In the genomic region with DNA sequence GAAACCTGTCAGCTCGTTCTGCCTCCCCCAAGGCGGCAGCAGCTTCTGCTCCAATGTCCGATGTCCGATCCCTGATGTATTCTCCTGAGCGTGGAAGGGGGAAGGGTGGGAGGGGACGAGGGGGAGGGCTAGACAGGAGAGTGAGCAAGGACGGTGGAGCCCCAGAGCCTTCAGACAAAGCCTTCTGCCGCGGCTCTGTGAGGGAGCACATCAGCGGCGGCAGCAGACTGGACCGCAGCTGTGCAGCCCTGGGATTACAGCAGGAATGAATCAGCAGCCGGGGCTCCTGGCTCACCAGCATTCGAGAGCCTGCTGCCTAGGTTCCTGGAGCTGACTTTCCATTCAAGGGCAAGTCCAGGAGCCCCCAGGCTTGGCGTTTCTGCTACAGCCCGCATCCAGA, we compare ENCODE assay signal across 9 mouse cellular contexts. TPM values are rescaled to one million over a fixed set of nuclear protein-coding genes. Genes with fewer than 3 reads are reported as not detected.
DNase-seq lines count a peak whose midpoint lies in the region; ATAC-seq and TF ChIP-seq lines count a peak whose summit lies in the region.
"Had no signal": no experiment of that assay in that cellular context is flagged by ENCODE, and none has a peak within 500 bp of the region (broad histone marks: within the 10 kb centered on the region; RNA-seq: fewer than 3 reads in every experiment).

No protein-coding gene starts in this region.

- peaks cover 23% of the 10 kb centered on the region for H3K36me3 ChIP-seq in kidney, postnatal 0 days (ENCODE audit: insufficient read depth, low read length)
- peaks cover 39% of the 10 kb centered on the region for H3K36me3 ChIP-seq in kidney, embryonic 15.5 days
- no peaks in the 10 kb centered on the region for H3K36me3 ChIP-seq in hindbrain, embryonic 15.5 days
- H3K36me3 ChIP-seq in neural tube, embryonic 12.5 days, result 0 out of 2 replicates have a peak, but pooled peaks cover 11% of the 10 kb centered on the region

- TF ChIP-seq CTCF in kidney, postnatal 0 days (IDR thresholded peaks at IDR 0.05; ENCODE audit: low read depth), result no peak

- WGBS in kidney, postnatal 0 days, result 29% methylated on average over 16 of the region's 16 CpGs
- 30% methylated on average over 16 of the region's 16 CpGs for WGBS in kidney, embryonic 15.5 days
- 10% methylated on average over 16 of the region's 16 CpGs for WGBS in hindbrain, embryonic 15.5 days
- 16% methylated on average over 16 of the region's 16 CpGs for WGBS in neural tube, embryonic 12.5 days

- no peak for DNase-seq in kidney, postnatal 0 days (ENCODE audit: low spot score)
- DNase-seq in embryo, embryonic 9.5 days (ENCODE audit: extremely low spot score), result peak; percentile 39
- no peak for DNase-seq in T-cell, adult 2 months (ENCODE audit: low spot score)
- DNase-seq in cerebellum, adult 11-12 months, result no peak
- DNase-seq in kidney, adult 8-10 months, result no peak
- DNase-seq: thymus, postnatal 14 days had no signal

- H3K27me3 ChIP-seq in kidney, postnatal 0 days (ENCODE audit: insufficient read depth, low read length), result no peaks in the 10 kb centered on the region
- H3K27me3 ChIP-seq in kidney, embryonic 15.5 days, result no peaks in the 10 kb centered on the region
- H3K27me3 ChIP-seq in hindbrain, embryonic 15.5 days, result no peaks in the 10 kb centered on the region
- no peaks in the 10 kb centered on the region for H3K27me3 ChIP-seq in neural tube, embryonic 12.5 days (replicated peaks)

- H3K4me2 ChIP-seq in kidney, postnatal 0 days (ENCODE audit: low read length), result no peak overlapping the region
- no peak overlapping the region; the same call in 1 of the 2 replicates for H3K4me2 ChIP-seq in kidney, embryonic 15.5 days
- H3K4me2 ChIP-seq in hindbrain, embryonic 15.5 days, result peak overlapping the region; percentile 63
- H3K4me2 ChIP-seq in neural tube, embryonic 12.5 days (replicated peaks), result peak overlapping the region; percentile 60

- H3K9ac ChIP-seq in kidney, postnatal 0 days (ENCODE audit: low read depth, low read length), result 0 out of 2 replicates have a peak overlapping the region, but pooled peaks have one; percentile 27
- no peak overlapping the region for H3K9ac ChIP-seq in kidney, embryonic 15.5 days
- peak overlapping the region; percentile 50 for H3K9ac ChIP-seq in hindbrain, embryonic 15.5 days
- peak overlapping the region; percentile 59 for H3K9ac ChIP-seq in neural tube, embryonic 12.5 days

- no peak for ATAC-seq in kidney, postnatal 0 days (replicated peaks; ENCODE audit: low FRiP score, low read depth)
- no peak for ATAC-seq in kidney, embryonic 15.5 days (replicated peaks; ENCODE audit: low FRiP score)
- ATAC-seq in hindbrain, embryonic 15.5 days (ENCODE audit: low FRiP score, low read depth), result peak; percentile 59; the same call in 1 of the 2 replicates
- peak; percentile 38; the same call in 1 of the 2 replicates for ATAC-seq in neural tube, embryonic 12.5 days (ENCODE audit: low FRiP score, low read depth)

- no peaks in the 10 kb centered on the region for H3K4me1 ChIP-seq in kidney, postnatal 0 days (replicated peaks; ENCODE audit: insufficient read depth, low read length)
- H3K4me1 ChIP-seq in kidney, embryonic 15.5 days, result peaks cover 17% of the 10 kb centered on the region
- peaks cover 59% of the 10 kb centered on the region for H3K4me1 ChIP-seq in hindbrain, embryonic 15.5 days (replicated peaks)
- peaks cover 63% of the 10 kb centered on the region for H3K4me1 ChIP-seq in neural tube, embryonic 12.5 days

- no peaks in the 10 kb centered on the region for H3K9me3 ChIP-seq in kidney, postnatal 0 days (replicated peaks; ENCODE audit: low read length)
- H3K9me3 ChIP-seq in kidney, embryonic 15.5 days (replicated peaks), result no peaks in the 10 kb centered on the region
- no peaks in the 10 kb centered on the region for H3K9me3 ChIP-seq in hindbrain, embryonic 15.5 days
- H3K9me3 ChIP-seq in neural tube, embryonic 12.5 days, result no peaks in the 10 kb centered on the region

- H3K4me3 ChIP-seq in kidney, postnatal 0 days (replicated peaks; ENCODE audit: low read depth, low read length), result no peak overlapping the region
- H3K4me3 ChIP-seq in kidney, embryonic 15.5 days (replicated peaks), result no peak overlapping the region
- H3K4me3 ChIP-seq in hindbrain, embryonic 15.5 days, result peak overlapping the region; percentile 32
- H3K4me3 ChIP-seq in neural tube, embryonic 12.5 days, result peak overlapping the region; percentile 31

- H3K27ac ChIP-seq in kidney, postnatal 0 days, result no peak overlapping the region
- no peak overlapping the region for H3K27ac ChIP-seq in kidney, embryonic 15.5 days
- peak overlapping the region; percentile 83 for H3K27ac ChIP-seq in hindbrain, embryonic 15.5 days (replicated peaks)
- H3K27ac ChIP-seq in neural tube, embryonic 12.5 days, result peak overlapping the region; percentile 70

RNA-seq across cellular contexts. Expression of gene Tcp11, which starts 39.8 kb away (rescaled TPM):
- 5.8 TPM in 2 replicates for polyA plus RNA-seq in kidney, postnatal 0 days (2015; fragmentation: Nextera tagmentation; extraction: Ambion mirVana)
- 5.8 and 6.1 TPM in 2 replicates for polyA plus RNA-seq in kidney, embryonic 15.5 days (2015; fragmentation: Nextera tagmentation; extraction: Ambion mirVana)
- polyA plus RNA-seq in hindbrain, embryonic 15.5 days (2015; fragmentation: Nextera tagmentation; extraction: Ambion mirVana), result 1.5 TPM in 2 replicates
- polyA plus RNA-seq in neural tube, embryonic 12.5 days (2016; fragmentation: Nextera tagmentation; extraction: Ambion mirVana), result 1.3 and 1.4 TPM in 2 replicates

Comparison
In these comparisons a context has a peak if more than half of its experiments do, and no peak if none do; other contexts are left out.
1. ATAC-seq: peak in hindbrain, embryonic 15.5 days (single experiment) and neural tube, embryonic 12.5 days (single experiment); none in kidney, postnatal 0 days (single experiment) and kidney, embryonic 15.5 days (single experiment).
2. H3K27ac ChIP-seq: peak in hindbrain, embryonic 15.5 days (single experiment) and neural tube, embryonic 12.5 days (single experiment); none in kidney, postnatal 0 days (single experiment) and kidney, embryonic 15.5 days (single experiment).
3. H3K4me2 ChIP-seq: peak in hindbrain, embryonic 15.5 days (single experiment) and neural tube, embryonic 12.5 days (single experiment); none in kidney, postnatal 0 days (single experiment) and kidney, embryonic 15.5 days (single experiment).
4. H3K4me3 ChIP-seq: peak in hindbrain, embryonic 15.5 days (single experiment) and neural tube, embryonic 12.5 days (single experiment); none in kidney, postnatal 0 days (single experiment) and kidney, embryonic 15.5 days (single experiment).